Mouse (Mus musculus) MEL-GATA-1-ER (cell line): ENCODE results near the gene Dhrs7.
"Not testable (repeated sequence)": the region's sequence is repeated elsewhere in the genome, so short reads cannot be mapped to it uniquely, and the experiment has no call there.

ENCODE experiments used
- DNase-seq: peaks from one replicate; pipeline ENCODE4 v3.0.0-alpha.2; 2012; ENCODE audit warnings: low read depth; ENCODE audit errors: extremely low read depth

Dhrs7 gene

DNA sequence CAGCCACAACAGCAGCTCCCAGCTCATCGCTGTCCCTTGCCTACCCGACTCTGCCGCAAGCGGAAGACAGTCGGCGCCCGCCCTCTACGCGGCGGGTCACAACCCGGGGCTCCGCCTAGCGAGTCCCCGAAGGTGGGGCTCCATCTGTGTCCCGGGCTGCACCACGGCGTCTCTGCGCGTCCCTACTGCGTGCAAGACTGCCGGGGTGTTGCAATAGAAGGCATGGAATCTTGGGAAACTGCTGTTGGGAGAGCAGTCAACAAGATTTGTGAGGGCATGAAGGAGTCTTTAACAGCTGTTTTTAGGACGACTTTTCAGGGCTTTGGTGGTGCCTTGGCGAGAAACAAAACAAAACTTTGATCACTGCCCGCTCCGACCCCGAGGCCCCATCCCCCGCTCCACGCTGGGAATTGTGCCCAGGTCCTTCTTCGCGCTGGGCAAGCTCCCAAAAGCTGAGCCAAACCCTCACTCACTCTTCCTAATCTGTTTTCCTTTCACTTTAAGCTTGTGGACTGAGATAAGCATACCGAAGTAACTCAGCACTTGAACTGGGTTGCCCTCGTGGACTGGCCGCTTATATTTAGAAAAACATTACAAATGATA lies at the start of gene Dhrs7:
Dhrs7 (minus strand) TSS at position 175 of the 603 bp plus-strand sequence.
- peak; percentile 65 for DNase-seq

DNA sequence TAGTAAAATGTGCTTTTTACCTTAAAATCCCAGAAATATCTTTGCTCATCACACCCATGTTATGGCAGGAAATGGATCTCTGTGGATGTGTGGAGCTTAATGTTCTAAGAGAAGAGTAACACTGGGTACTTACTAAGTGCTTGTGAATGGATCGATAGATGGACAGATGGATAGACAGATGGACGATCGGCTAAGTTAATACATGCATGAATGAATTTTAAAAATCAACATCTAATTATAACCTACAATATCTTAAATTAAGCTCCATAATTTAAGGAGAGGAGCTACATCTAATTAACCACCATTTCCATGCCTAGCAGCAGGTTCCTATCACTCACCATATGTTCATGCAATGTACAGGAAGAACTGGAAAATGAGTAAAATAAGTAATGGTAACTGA lies 45.3 kb upstream of the Dhrs7 start:
- no peak for DNase-seq

DNA sequence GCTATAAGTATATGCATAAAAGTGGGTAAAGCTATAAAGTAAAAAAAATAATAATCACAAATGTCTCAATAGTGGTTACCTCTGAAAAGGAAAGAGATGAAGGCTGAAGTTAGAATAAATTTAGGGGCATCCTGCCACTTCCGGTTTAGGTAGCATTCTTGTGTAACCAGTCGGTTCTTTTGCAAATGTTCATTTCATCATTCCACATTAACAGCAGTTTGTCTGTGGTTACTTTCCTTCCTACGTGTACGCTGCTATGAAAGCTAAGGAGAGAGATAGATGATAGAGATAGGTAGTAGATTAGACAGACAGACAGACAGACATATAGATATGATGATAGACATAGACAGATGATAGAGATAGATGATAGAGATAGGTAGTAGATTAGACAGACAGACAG lies 39.4 kb upstream of the Dhrs7 start:
- DNase-seq, result no peak

DNA sequence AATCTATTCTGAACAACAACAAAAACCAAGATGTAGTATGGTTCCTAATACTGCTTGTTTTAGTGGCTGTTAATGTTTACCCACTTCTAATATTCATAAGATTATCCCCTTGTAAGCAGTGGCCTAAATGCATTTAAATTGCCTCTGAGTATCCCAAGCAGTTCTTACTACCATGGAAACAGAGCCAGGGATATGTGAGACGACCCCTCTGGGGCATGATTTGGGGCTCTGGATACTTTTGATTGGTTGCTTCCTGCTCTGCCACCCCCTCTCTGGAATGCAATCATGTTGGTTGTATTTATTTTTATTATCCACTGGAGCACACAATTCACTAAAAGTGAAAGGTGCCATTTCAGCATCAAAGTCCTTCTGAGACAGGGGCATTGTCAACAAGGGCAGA lies 35.3 kb upstream of the Dhrs7 start:
- DNase-seq, result no peak

DNA sequence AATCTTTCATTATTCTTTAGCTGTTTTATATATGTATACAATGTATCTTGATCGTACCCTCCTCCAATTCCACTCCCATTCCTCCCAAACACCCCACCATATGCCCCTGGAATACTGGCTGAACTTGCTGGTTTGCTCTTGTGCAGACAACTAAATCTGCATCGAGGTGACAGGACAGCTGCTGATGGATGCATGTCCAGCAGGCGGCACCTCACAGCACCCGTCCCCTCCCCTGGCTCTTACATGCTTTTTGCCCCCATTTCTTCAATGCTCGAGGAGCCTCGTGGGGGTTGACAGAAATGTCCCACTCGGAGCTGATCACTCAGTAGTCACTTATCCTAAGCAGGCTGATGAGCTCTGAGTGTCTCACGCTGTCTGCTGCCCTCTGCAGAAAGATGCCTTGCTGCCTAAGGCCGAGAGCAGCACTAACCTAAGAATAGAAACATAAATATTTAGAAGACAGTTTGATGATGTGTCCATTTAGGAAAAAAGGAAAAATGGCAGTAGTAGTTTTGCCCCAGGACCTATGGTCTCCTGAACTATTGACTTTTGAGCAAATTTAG lies 30.3 kb upstream of the Dhrs7 start:
- no peak for DNase-seq

DNA sequence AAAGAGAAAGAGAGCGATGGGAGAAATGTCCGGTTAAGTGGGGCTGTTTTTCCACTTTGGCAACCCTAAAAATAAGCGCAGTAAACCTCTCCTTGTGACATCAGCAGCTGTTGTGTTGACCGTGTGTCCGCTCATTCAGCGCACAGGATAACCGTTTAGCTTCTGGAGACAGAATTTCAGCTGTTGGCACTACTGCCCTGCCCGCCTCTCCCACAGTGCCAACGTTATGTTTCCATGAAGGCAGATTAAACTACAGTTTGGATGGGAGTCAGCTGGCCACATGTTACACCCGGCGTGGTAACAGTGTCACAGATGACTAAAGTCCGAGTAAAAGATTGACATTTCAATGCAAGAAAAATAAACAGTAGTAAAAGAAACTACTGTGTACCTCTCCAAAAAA lies 29.7 kb upstream of the Dhrs7 start:
- no peak for DNase-seq

DNA sequence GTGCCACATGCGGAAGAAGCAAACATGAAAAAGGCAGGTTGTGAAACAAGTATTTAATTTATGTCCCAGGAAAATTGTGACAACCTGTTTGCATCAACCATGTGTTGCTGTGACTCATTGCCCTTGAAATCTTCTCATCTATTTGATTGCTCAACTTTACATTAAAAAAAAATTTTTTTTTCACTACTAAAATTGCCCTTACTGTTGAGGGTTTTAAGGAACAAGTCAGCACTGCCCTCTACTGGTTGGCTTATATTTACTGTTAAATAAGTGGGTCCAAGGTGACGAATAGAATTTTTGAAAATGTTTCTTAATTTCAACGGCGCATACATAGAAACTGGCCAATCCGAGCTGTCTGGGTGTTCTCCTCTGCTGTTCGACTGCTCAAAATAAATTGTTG lies 29.2 kb upstream of the Dhrs7 start:
- peak; percentile 53 for DNase-seq

DNA sequence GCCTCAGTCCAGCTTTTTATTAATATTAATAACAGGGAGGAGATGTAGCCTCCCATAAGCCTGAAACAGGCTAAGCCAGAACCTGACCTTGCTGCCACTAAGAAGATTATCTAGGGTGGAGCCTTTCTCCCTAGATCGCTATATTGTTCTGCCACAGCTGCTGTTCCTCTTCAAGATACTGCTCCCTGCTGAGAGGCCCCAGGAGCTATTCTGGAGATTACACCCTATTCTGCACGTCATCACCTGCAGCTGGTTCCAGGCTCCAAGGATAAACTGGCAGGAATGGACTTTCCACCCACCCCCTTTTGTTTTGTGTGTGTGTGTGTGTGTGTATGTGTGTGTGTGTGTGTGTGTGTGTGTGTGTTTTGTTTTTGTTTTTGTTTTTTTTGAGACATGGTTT lies 23.6 kb upstream of the Dhrs7 start:
- not testable (repeated sequence) for DNase-seq

DNA sequence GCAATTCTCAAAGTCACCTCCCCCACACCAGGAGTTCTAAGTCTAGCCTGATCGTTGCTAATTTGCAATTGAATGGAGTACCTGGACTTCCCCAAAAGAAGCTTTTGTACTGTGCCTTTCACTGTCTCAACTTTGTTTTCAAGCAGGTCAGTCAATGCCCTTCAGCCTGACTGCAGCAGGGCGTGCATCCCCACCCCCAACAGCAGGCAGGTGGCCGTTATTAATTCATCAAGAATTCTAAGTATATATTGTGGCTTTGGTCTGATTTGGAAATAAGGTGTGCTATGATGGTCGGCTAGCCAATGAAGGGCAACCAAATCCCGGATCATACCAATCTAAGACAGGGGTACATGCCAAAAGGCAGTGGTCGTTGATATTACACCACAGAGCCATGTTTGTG lies 23.0 kb upstream of the Dhrs7 start:
- DNase-seq, result not testable (repeated sequence)

DNA sequence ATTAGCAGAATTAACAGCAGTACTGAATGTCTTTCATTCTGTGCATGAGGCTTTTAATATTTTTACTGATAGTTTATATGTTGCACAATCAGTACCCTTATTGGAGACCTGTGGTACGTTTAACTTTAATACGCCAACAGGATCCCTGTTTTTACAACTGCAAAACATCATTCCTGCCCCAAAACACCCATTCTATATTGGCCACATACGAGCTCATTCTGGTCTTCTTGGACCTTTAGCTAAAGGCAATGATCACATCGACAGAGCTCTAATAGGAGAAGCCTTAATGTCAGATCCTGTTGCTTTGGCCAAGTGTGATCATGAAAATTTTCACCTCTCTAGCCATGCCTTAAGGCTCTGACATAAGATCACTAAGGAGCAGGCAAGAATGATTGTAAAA lies 21.9 kb upstream of the Dhrs7 start:
- DNase-seq, result not testable (repeated sequence)

DNA sequence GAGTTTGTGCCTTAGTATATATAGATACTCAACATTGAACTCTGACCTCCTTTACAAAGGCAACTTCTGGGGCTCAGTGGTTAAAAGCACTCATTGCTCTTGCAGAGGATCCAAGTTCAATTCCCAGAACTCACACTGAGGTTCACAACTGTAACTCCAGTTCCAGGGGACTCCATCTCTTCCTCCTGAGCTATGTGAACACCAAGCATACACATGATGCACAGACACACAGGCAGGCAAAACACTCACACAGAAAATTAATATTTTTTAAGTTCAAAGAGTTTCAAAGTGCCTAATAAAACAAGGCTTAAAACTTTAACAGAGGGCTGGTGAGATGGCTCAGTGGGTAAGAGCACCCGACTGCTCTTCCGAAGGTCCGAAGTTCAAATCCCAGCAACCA lies 18.9 kb upstream of the Dhrs7 start:
- no peak for DNase-seq

DNA sequence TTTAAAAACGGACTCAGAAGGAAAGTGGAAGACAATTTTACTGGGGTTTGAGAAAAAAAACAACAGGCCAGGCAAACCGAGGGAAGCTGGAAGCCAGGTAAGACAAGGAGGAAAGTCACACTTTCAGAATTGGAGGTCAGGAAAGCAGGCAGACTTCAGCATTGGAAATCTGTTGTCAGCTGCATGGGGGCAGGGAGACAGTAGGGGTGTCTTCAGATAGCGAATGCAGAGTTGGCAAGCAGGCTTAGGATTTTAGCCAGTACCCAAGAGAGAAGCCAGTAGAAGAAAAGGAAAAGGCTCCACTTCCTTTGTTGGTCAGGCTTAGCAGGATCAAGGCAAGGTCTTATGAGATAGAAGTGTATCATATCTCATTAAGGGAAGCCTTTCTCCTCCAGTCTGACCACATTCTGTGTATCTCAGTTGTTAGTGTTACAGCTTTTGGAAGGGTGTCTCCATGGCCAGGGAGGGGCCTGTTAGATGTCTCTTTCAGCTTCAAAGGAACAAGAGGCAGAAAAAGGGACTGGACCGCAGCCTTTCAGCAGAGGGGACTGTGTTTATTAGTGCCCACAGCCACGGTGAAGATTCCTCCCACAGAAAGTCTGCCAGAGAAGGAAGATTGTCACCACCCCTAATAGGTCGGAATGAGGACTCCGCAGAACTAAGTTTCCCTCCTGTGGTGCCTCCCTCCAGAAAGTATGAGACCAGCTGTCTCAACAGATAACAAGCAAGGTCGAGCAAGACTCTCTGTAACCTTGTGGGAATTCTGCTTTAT lies 18.0 kb upstream of the Dhrs7 start:
- DNase-seq, result peak; percentile 59

DNA sequence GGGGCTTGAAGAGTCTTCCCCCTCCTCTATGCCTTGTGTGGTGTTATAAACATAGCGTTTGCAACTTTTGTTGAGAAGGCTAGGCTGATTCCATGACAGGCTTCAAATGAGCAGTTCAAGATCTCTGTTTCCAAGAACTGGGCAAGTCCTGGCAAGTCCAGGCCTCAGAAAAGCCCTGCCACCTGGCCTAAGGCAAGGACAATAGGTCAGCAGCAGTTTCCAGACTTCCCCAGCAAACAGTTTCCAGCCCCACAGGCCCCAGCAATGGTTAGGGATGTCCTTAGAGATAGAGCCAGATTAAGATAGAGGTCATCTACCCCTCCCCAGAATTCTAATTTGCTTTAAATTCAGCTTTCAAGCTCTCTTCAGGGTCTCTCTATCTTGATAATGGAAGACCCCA lies 17.2 kb upstream of the Dhrs7 start:
- DNase-seq, result no peak

DNA sequence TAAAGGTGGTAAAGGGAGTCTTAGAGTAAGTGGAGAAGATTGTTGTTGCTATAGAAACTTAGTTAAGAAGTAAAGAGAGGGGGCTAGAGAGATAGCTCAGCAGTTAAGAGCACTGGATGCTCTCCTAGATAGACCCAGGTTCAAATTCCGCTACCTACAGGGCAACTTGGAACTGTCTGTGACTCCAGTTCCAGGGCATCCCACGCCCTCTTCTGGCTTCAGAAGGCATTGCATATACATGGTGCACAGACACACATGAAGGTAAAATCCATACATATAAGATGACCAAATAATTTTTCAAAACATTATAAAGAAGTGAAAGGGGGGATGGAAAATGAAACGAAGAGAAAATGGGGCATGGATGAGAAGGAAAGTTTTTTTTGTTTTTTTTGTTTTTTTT lies 14.9 kb upstream of the Dhrs7 start:
- DNase-seq, result no peak

DNA sequence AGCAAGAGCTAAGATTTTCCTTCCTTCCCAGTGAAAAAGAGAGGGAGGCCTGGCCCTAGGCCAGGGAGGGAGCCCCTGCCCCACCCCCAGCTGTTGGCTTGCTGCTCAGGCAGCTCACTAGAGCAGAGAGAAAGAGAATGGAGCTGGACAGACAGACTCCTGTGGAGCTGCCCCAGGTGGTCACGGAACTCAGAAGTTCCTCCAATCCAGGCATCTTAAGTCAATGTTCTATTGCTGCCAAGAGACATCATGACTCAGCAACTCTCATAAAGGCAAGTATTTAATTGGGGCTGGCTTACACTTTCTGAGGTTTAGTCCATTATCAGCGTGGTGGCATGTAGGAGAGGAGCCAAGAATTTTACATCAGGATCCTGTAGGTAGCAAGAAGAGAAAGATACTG lies 10.1 kb upstream of the Dhrs7 start:
- DNase-seq, result peak; percentile 46

DNA sequence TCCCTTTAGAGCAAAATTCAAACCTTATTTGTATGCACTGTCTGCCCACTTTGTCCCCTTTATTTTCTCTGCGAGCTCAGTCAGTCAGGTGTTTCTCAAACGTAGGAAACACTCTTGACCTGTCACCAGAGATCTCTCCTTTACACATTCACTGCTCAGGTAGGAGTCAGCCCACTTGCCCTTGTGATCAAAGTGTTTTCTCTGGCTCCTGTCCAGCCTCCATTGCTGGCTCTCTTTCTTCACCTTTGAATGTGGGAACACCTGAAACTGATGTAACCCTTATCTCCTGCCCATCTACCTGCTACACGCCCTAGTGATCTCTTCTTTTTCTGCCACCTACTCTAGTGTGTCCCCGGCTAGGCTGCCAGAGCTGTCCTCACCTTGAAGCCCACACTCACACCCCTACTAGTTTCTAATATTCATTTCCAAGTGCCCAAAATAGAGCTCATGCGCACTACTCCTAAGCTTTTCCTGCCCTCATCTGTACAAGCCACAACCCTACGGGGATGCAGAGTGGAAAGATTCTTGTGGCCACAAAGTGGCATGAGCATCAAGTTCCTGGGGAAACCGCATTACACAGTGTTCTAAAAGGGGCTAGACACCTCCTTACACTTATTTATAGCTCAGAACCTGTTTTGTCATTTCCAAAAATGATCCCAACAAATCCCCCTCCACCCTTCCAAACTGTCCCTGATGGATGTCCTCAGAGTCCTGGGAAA lies 9.5 kb upstream of the Dhrs7 start:
- DNase-seq, result no peak

DNA sequence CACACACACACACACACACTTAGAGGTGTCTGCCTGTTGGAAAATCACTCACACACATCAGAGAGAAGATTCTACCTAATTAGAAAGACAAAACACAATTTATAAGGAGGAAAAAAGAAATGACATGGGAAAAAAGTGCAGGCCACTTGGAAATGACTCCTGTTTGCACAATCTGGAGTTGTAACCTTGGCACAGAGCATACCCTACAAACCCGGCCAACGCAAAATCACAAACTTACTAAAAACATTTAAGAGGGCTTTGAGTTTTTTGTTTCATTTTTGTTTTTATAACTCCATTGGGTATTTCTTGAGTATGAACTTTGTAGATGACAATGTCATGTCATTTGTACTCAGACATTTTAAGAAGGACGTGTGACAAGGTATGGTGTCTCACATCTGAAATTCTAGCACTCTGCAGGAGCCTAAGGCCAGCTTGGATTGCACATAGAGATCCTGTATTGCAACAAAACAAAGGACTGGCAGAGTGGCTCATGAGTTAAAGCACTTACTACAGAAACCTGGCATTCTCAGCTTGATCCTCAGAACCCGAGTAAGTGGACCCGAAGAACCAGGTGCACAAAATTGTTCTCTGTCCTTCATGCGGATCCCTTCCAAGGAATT lies 6.9 kb upstream of the Dhrs7 start:
- no peak for DNase-seq

DNA sequence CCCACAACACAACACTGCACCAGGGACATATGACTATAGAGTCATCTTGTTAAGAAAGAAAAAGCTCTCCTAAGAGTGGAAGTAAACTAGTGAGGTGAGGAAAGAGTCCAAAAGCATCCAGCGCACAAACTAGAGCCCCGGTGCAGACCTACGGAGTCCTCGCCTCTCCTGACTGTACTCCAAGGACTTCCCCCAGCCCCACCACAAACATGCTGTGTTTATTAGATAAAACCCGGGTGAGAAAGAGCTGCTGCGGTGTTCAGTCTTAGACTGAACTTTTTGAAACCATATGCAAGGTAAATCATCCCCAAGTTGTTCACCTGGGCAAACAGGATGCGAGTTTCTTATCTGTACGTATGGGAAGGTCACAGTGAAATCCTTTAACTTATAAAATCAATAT lies 6.2 kb upstream of the Dhrs7 start:
- DNase-seq, result peak; percentile 65

DNA sequence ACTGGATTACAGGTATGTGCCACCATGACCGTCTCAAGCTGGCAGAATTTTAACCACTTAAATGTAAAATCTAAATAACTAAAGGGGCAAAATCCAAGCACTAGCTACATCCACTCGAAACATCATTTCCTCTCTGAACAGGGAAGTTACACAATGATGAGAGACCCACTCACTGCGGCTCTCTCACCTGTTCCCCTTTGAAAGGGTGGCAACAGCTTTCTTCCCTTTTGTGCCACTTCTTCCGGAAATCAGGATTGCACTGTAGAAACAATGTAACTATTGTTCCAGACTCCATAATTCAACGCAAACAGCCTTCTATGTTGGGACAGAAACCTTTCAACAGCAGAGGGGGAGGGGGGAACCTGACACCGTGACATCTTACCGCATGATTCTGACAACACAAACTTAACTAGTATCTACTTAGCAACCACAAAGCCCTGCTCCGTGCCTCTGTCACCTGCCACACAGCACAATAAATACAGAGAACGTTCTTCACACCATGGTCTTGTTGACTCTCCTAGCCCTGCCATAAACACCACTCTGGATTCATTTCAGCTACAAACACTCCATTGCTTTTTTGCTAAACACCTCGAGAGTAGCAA lies 3.3 kb upstream of the Dhrs7 start:
- DNase-seq, result no peak

DNA sequence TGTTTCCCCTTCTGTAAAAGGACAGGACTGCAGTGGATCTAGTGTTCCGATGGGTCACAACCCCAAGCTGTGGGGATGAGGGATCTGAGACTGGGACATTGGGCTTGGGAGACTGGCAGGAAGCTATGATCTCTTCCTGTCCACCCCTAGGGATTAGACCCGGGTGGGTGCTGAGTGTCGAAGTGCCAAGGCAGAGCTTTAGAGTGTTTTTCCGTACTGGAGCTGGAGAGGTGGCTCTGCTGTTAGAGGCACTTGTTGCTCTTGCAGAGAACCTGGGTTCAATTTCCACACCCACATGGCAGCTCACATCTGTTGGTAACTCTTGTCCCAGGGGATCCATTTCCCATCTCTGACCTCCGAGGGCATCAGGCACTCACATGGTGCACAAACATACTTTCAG lies 1.3 kb upstream of the Dhrs7 start:
- DNase-seq, result no peak

DNA sequence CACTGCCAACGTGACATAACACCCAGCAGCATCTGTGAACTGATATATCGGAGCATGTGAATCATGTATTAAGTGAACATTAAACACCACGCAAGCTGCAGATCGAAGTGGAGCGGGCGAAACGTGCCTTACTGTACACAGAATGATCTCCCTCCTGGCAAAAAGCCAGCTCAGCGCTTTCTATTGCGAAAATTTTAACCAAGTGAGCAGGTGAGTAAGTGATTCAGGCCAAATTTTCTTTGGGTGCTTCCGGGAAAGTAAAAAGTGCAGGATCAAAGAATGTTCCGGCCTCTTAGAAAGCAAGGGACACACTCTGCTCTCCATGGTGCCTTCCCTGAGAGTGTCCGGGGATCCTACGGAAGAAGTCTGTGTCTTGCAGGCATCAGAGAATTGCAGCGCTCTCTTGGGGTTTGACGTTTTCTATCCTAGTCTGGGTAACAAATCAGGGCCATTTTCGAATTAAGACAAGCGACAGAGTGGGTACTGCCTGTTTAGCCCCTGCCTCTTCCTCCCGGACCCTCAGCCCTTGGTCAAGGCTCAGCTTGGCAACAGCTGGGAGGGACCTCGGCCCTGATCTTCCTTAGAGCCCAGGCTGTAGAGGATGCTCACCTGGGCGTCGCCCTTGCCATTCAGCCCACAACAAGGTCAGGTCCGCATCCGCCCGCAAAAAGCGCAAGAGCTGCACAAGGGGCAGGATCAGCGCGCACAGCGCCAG lies 532 bp downstream of the Dhrs7 start:
- DNase-seq, result peak; percentile 32
